Mouse (Mus musculus) heart, embryonic 13.5 days (tissue): Measurements from ENCODE around the gene Klhl29. TPM values are rescaled to one million over a fixed set of nuclear protein-coding genes. Genes with fewer than 3 reads are reported as not detected.
"Not testable (repeated sequence)": the region's sequence is repeated elsewhere in the genome, so short reads cannot be mapped to it uniquely, and the experiment has no call there.

Source experiments
- ATAC-seq: fragments of 200-750 bp; cut with Nextera tagmentation; 2 replicates; pipeline ENCODE4 v1.8.0; 2017; ENCODE audit warnings: moderate TSS enrichment; ENCODE audit not compliant: insufficient number of reproducible peaks, low FRiP score, low TSS enrichment; ENCODE audit errors: extremely low read depth
- H3K27ac ChIP-seq: fragments of 300-500 bp; sonication (generic); replicated peaks from 2 replicates; pipeline ENCODE4 v1.5.1; 2015; ENCODE audit warnings: moderate library complexity, mild to moderate bottlenecking, inconsistent platforms
- H3K27me3 ChIP-seq: fragments of 300-500 bp; sonication (generic); replicated peaks from 2 replicates; pipeline ENCODE4 v1.6.1; 2015; ENCODE audit warnings: mild to moderate bottlenecking, inconsistent platforms
- H3K36me3 ChIP-seq: fragments of 300-500 bp; sonication (generic); 2 replicates; pipeline ENCODE4 v1.6.1; 2015; ENCODE audit warnings: mild to moderate bottlenecking, inconsistent platforms
- H3K4me1 ChIP-seq: fragments of 300-500 bp; sonication (generic); 2 replicates; pipeline ENCODE4 v1.6.1; 2015; ENCODE audit warnings: inconsistent platforms
- H3K4me2 ChIP-seq: fragments of 300-500 bp; sonication (generic); 2 replicates; pipeline ENCODE4 v1.6.1; 2015; ENCODE audit warnings: inconsistent platforms, mild to moderate bottlenecking, moderate library complexity
- H3K4me3 ChIP-seq: fragments of 300-500 bp; sonication (generic); 2 replicates; pipeline ENCODE4 v1.5.1; 2015; ENCODE audit warnings: moderate library complexity, mild to moderate bottlenecking, inconsistent platforms
- H3K9ac ChIP-seq: fragments of 300-500 bp; sonication (generic); 2 replicates; pipeline ENCODE4 v1.6.1; 2015; ENCODE audit warnings: inconsistent platforms, mild to moderate bottlenecking, moderate library complexity
- H3K9me3 ChIP-seq: fragments of 300-500 bp; sonication (generic); 2 replicates; pipeline ENCODE4 v1.6.1; 2016; ENCODE audit warnings: inconsistent platforms
- WGBS: fragments of 180-500 bp; shearing (Covaris S2); methylation state at CpG from one replicate; pipeline ENCODE4 v1.1.7; 2015; ENCODE audit warnings: mixed read lengths; 5-methylcytosine and 5-hydroxymethylcytosine counted together
- polyA plus RNA-seq: library from polyadenylated mRNA; unstranded; fragments of >200 nt; fragmentation: Nextera tagmentation; extraction: Ambion mirVana; gene quantifications from 2 replicates; pipeline ENCODE4 v1.2.1, GENCODE M21; 2015

Gene Klhl29
- polyA plus RNA-seq, 1 experiment from 2014 or later: 0.29 TPM

DNA sequence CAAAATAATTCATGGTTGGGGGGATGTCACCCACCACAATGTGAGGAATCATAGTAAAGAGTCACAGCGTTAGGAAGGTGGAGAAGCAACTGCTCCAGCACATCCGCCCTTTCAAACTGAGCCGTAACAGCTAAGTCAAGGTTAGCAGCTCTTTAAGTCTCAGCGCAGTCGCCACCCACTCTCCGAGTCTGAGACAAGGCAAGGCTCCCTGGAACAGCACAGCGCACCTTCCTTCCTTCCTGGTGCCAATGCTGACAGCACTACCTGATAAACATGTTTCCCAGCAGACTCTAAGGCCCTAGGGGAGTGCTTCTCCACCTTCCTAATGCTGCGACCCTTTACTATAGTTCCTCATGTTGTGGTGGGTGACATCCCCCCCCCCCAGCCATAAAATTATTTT, 22.7 kb downstream of the Klhl29 start:
- Histone ChIP-seq H3K4me3 (no peak overlapping the region), H3K4me1 (peaks cover 14% of the 10 kb centered on the region), H3K27ac (no peak overlapping the region), H3K4me2 (no peak overlapping the region), H3K36me3 (no peaks in the 10 kb centered on the region), H3K9me3 (no peaks in the 10 kb centered on the region), H3K9ac (no peak overlapping the region), H3K27me3 (no peaks in the 10 kb centered on the region)
- WGBS: 81% methylated on average over 8 of the region's 8 CpGs
- no peak for ATAC-seq

- Histone ChIP-seq H3K9ac (no peak overlapping the region), H3K36me3 (no peaks in the 10 kb centered on the region), H3K27ac (no peak overlapping the region), H3K4me1 (peaks cover 19% of the 10 kb centered on the region), H3K9me3 (no peaks in the 10 kb centered on the region), H3K4me3 (no peak overlapping the region), H3K4me2 (no peak overlapping the region), H3K27me3 (no peaks in the 10 kb centered on the region)
- 51% methylated on average over 11 of the region's 11 CpGs for WGBS
- no peak for ATAC-seq
Measured at GRCm38 (mm10) chr12:5350491-5351285, 24.8 kb downstream of the Klhl29 start.

- Histone ChIP-seq H3K9ac (no peak overlapping the region), H3K9me3 (no peaks in the 10 kb centered on the region), H3K4me3 (no peak overlapping the region), H3K4me1 (peaks cover 9% of the 10 kb centered on the region), H3K27me3 (no peaks in the 10 kb centered on the region), H3K36me3 (no peaks in the 10 kb centered on the region), H3K4me2 (no peak overlapping the region), H3K27ac (no peak overlapping the region)
- no peak for ATAC-seq
- WGBS: 80% methylated on average over 6 of the region's 6 CpGs
Measured at GRCm38 (mm10) chr12:5345088-5345487, 30.4 kb downstream of the Klhl29 start.

DNA sequence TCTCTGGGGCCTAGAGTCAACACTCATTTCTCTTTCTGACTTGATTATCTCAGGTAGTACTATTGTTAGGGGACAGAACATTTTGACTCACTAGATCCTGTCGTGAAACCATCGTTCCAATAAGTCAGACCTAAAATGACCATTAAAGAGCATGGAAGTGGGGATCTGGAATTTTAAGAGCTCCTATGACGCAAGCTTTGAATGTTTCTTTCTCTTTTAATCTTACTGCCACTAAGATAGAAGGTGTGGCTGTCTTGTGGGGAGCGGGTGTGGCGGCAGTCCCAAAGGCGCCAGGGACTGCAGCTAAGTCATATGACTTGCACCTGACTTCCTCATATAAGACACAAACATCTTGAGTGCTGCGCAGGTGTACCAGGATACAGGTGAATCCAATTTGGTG, 31.0 kb downstream of the Klhl29 start:
- not testable (repeated sequence) for ATAC-seq, H3K4me2 ChIP-seq, H3K9ac ChIP-seq, H3K9me3 ChIP-seq, H3K27me3 ChIP-seq, H3K4me1 ChIP-seq, H3K4me3 ChIP-seq, H3K36me3 ChIP-seq, H3K27ac ChIP-seq
- 84% methylated on average over 6 of the region's 7 CpGs for WGBS

- H3K27ac ChIP-seq: no peak overlapping the region
- H3K36me3 ChIP-seq: no peaks in the 10 kb centered on the region
- WGBS: 78% methylated on average over 6 of the region's 6 CpGs
- no peak overlapping the region for H3K4me3 ChIP-seq
- H3K9me3 ChIP-seq: no peaks in the 10 kb centered on the region
- no peak overlapping the region for H3K4me2 ChIP-seq
- H3K27me3 ChIP-seq: no peaks in the 10 kb centered on the region
- H3K4me1 ChIP-seq: no peaks in the 10 kb centered on the region
- no peak for ATAC-seq
- H3K9ac ChIP-seq: no peak overlapping the region
Measured at GRCm38 (mm10) chr12:5340151-5340603, 35.3 kb downstream of the Klhl29 start.

DNA sequence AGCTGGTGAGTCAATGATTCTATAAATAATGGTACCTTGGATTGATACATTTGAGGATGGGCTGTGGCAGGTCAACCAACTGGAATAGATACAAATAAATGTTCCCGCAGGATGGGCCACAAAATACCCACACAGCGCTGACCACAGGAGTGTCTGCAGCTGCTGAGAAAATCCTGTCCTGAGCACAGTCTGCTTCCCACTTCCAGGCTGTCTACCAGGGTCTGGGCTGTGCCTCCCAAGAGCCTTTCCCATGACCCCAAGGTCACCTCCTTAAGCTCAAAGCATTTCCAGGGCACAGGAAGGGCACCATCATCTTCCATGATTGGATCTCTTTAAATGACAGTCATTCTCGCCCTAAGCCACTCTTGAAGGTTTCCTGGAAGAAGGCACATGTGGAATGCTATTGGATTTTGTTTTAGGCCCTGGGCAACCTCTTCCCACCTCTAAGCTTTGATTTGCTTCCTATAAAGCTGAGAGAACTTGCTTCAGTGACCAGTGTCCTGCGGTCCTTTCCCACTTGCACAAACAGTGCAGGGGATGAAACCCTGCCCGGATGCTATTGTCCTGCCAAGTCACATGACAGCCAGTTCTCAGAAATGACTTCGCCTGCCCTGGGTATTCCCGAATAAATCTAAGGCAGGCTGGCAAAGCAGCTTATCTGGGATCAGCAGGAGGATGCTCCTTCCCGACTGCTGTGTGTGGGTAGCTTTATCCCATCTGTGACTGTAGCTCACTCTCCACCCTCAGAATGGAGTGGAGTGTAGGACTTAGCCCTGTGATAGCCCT, 38.4 kb downstream of the Klhl29 start:
- 59% methylated on average over 8 of the region's 8 CpGs for WGBS

DNA sequence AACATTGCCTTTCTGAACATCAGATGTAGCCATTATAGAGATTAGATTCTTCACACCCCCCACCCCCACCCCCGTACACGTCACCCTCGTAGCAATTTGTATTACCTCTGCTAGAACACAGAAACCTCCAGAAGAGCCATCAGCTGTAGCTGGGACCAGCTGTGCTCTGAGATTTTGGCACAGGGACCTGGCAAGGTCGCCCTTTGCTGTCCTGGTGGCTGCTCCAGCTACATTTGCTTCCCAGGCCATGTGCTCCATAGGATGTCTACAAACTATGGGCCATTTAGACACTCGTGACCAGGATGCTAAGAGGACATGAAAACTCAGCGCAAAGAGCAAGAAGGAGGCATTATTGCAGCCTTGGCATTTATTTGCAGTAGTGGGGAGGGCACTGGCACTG, 39.2 kb downstream of the Klhl29 start:
- no peak overlapping the region for H3K9ac ChIP-seq
- H3K9me3 ChIP-seq: no peaks in the 10 kb centered on the region
- no peaks in the 10 kb centered on the region for H3K27me3 ChIP-seq
- no peak overlapping the region for H3K27ac ChIP-seq
- ATAC-seq: no peak
- no peak overlapping the region for H3K4me2 ChIP-seq
- H3K4me3 ChIP-seq: no peak overlapping the region
- H3K36me3 ChIP-seq: no peaks in the 10 kb centered on the region
- no peaks in the 10 kb centered on the region for H3K4me1 ChIP-seq
- 76% methylated on average over 6 of the region's 6 CpGs for WGBS

More for the DNA sequence above, 38.4 kb downstream of the Klhl29 start:
- Histone ChIP-seq H3K27ac (no peak overlapping the region), H3K4me1 (no peaks in the 10 kb centered on the region), H3K36me3 (no peaks in the 10 kb centered on the region), H3K9ac (no peak overlapping the region), H3K27me3 (no peaks in the 10 kb centered on the region), H3K4me3 (no peak overlapping the region), H3K4me2 (no peak overlapping the region), H3K9me3 (no peaks in the 10 kb centered on the region)
- no peak for ATAC-seq

- WGBS: 52% methylated on average over 9 of the region's 9 CpGs
- ATAC-seq: no peak
- no peaks in the 10 kb centered on the region for H3K27me3 ChIP-seq
- no peak overlapping the region for H3K4me2 ChIP-seq
- no peak overlapping the region for H3K27ac ChIP-seq
- no peaks in the 10 kb centered on the region for H3K9me3 ChIP-seq
- H3K4me1 ChIP-seq: no peaks in the 10 kb centered on the region
- no peak overlapping the region for H3K9ac ChIP-seq
- no peaks in the 10 kb centered on the region for H3K36me3 ChIP-seq
- H3K4me3 ChIP-seq: no peak overlapping the region
Measured at GRCm38 (mm10) chr12:5334956-5335355, 40.5 kb downstream of the Klhl29 start.

DNA sequence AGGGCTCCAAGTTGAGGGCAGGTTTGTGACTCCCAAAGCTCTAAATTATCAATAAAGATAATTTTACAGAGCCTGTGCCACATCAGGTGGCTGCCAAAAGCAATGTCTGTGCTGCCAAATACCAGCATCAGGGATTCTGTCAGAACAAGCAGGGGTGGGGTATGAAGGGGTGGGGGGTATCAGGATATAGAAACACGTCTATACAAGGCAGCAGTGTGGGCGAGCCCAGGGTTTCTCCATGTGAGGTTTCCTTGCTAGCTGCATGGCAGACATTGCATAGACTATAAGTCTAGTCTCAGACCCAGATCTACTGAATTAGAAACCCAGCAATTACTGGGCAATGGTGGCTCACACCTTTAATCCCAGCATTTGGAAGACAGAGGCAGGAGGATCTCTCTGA, 41.3 kb downstream of the Klhl29 start:
- Histone ChIP-seq H3K27me3 (no peaks in the 10 kb centered on the region), H3K27ac (no peak overlapping the region), H3K4me3 (no peak overlapping the region), H3K36me3 (no peaks in the 10 kb centered on the region), H3K9me3 (no peaks in the 10 kb centered on the region), H3K9ac (no peak overlapping the region), H3K4me1 (no peaks in the 10 kb centered on the region), H3K4me2 (no peak overlapping the region)
- WGBS: 71% methylated on average over 2 of the region's 2 CpGs
- no peak for ATAC-seq

DNA sequence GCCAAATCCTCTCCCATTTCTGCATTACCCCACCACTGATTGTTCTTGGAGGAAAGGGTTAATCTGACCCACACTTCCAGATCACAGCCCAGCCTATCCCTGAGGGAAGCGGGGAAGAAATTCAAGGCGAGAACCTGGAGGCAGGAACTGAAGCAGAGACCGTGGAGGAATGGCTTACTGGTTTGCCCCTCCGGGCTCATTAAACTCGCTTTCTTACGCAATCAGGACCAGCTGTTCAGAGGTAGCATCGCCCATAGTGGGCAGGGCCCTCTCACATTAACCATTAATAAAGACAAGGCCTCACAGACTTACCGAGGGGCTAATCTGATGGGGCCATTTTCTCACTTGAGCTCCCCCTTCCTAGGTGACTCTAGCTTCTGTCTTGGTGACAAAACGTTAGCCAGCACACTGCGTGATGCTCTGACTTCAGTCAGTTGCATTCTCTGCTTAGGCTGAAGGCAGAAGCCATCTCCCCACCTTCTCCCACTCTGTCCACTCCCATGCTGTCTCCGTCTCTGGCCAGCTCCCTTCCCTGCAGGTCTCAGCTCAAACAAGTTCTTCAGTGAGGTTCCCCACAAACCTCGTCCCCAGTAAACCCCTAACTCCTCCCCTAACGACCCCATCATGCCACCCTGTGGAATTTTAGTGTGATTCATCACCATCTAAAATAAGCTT, 43.5 kb downstream of the Klhl29 start:
- Histone ChIP-seq H3K4me3 (no peak overlapping the region), H3K27me3 (no peaks in the 10 kb centered on the region), H3K36me3 (no peaks in the 10 kb centered on the region), H3K4me1 (no peaks in the 10 kb centered on the region), H3K9me3 (no peaks in the 10 kb centered on the region), H3K4me2 (no peak overlapping the region), H3K9ac (no peak overlapping the region), H3K27ac (no peak overlapping the region)
- ATAC-seq: no peak
- 69% methylated on average over 13 of the region's 13 CpGs for WGBS

DNA sequence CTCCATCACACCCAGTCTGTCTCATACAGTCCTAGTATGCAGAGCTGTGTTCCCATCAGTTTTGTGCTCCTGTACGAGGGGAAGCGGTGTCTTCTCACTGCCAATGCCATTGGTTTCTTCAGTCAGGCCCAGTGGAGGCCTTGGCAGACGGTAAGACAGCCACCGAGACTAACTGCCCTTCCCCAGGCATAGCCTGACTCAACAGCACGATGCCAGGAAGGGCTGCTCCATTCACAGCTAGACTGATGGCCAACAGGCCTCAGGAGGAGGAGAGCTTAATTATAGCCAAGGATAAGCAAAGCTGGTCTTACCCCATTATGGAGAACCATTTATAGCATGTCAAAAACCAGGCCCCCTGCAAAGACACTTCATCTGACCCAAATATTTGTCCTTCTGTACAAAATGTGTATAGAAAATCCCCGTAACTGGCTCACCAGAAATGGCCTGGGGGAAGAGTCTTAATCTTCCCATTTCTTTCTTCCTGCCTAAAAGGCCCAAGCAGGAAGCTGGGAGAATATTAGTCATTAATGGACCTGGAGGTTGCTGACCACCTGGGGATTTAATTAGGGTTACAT, 44.9 kb downstream of the Klhl29 start:
- Histone ChIP-seq H3K9me3 (no peaks in the 10 kb centered on the region), H3K36me3 (no peaks in the 10 kb centered on the region), H3K27me3 (no peaks in the 10 kb centered on the region), H3K4me3 (no peak overlapping the region), H3K27ac (no peak overlapping the region), H3K9ac (no peak overlapping the region), H3K4me2 (no peak overlapping the region), H3K4me1 (no peaks in the 10 kb centered on the region)
- 80% methylated on average over 6 of the region's 6 CpGs for WGBS
- ATAC-seq: no peak
